Mouse (Mus musculus) olfactory bulb, adult 2 months (tissue): Measurements from ENCODE around the gene Gm21981. TPM values are rescaled to one million over a fixed set of nuclear protein-coding genes. Genes with fewer than 3 reads are reported as not detected.
"Not testable (repeated sequence)": the region's sequence is repeated elsewhere in the genome, so short reads cannot be mapped to it uniquely, and the experiment has no call there.

Source experiments
- H3K27ac ChIP-seq: fragments of 200-500 bp; 2 replicates; pipeline ENCODE4 v1.5.1; 2012; ENCODE audit warnings: low read depth, low read length; ENCODE audit not compliant: insufficient read depth
- H3K4me1 ChIP-seq: fragments of 200-500 bp; 2 replicates; pipeline ENCODE4 v1.6.1; 2012; ENCODE audit warnings: low read length; ENCODE audit not compliant: control insufficient read depth, insufficient read depth
- H3K4me3 ChIP-seq: fragments of 200-500 bp; 2 replicates; pipeline ENCODE4 v1.5.1; 2012; ENCODE audit warnings: mild to moderate bottlenecking, low read depth, low read length, moderate library complexity; ENCODE audit not compliant: insufficient read depth
- CTCF ChIP-seq: fragments of 200-500 bp; IDR thresholded peaks from 2 replicates; pipeline ENCODE4 v1.5.1; 2012; ENCODE audit warnings: low read depth, mild to moderate bottlenecking, low read length, moderate library complexity; ENCODE audit not compliant: insufficient read depth
- POLR2A ChIP-seq: fragments of 200-500 bp; IDR thresholded peaks from 2 replicates; pipeline ENCODE4 v1.6.1; 2012; ENCODE audit warnings: mild to moderate bottlenecking, low read depth, low read length, moderate library complexity; ENCODE audit not compliant: insufficient read depth
- WGBS: fragments of 180-500 bp; shearing (Covaris S2); methylation state at CpG from one replicate; pipeline ENCODE4 v1.1.7; 2018; 5-methylcytosine and 5-hydroxymethylcytosine counted together
- polyA plus RNA-seq: library from polyadenylated mRNA; stranded (reverse); fragments of >200 nt; gene quantifications from 2 replicates; pipeline ENCODE4 v1.2.4, GENCODE M21; 2012; ENCODE audit warnings: low replicate concordance; ENCODE audit not compliant: missing spikeins, insufficient read depth, insufficient read length

Gene Gm21981
- polyA plus RNA-seq, 1 experiment: not detected

- no peak overlapping the region for H3K27ac ChIP-seq
- TF ChIP-seq CTCF: no peak
- no peak for TF ChIP-seq POLR2A
- H3K4me3 ChIP-seq: no peak overlapping the region
- no peaks in the 10 kb centered on the region for H3K4me1 ChIP-seq
- WGBS: 92% methylated on average over 5 of the region's 5 CpGs
Measured at GRCm38 (mm10) chr17:47655697-47656096, 38.6 kb downstream of the Gm21981 start.

- not testable (repeated sequence) for H3K4me3 ChIP-seq, H3K4me1 ChIP-seq, H3K27ac ChIP-seq
- WGBS: 96% methylated on average over 8 of the region's 8 CpGs
Measured at GRCm38 (mm10) chr17:47654346-47654745, 39.9 kb downstream of the Gm21981 start.

DNA sequence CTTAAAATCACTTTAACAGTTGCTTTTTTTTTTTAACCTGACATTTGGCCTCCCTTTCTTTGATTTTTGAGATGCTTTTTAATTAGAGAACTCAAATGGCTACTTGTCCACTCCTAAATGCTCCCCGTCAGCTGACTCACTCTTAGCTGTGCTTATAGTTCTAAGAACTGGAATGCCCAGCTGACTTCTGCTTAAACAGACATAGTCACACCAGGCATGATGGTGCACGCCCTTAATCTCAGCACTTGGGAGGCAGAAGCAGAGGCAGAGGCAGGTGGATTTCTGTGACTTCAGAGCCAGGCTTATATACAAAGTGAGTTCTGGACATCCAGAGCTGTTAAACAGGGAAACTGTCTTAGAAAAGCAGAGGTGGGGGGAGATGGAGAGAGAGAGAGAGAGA, 42.3 kb downstream of the Gm21981 start:
- Histone ChIP-seq H3K4me3 (no peak overlapping the region), H3K27ac (no peak overlapping the region), H3K4me1 (no peaks in the 10 kb centered on the region)
- 93% methylated on average over 2 of the region's 2 CpGs for WGBS
- no peak for TF ChIP-seq CTCF
- TF ChIP-seq POLR2A: no peak

DNA sequence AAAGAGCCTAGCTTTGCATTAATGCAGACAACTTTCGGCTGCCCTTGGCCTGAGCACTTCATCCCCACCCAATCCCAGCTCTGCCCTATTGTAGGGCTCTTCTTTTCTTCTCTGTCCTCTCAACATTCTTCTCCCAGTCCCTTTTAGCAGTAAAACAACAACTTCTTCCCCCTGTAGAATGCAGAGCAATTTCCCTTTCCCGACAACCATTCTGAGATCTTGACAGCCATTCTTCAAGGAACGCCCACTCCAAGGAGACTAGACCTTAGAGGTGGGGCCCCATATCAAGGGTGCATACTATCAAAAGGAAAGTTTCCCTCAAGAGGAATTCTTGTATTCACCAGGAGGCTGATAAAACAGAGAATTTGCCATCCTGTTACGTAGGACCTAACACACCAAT, 45.3 kb downstream of the Gm21981 start:
- Histone ChIP-seq H3K27ac (no peak overlapping the region), H3K4me3 (no peak overlapping the region), H3K4me1 (no peaks in the 10 kb centered on the region)
- WGBS: 66% methylated on average over 4 of the region's 4 CpGs
- no peak for TF ChIP-seq CTCF

DNA sequence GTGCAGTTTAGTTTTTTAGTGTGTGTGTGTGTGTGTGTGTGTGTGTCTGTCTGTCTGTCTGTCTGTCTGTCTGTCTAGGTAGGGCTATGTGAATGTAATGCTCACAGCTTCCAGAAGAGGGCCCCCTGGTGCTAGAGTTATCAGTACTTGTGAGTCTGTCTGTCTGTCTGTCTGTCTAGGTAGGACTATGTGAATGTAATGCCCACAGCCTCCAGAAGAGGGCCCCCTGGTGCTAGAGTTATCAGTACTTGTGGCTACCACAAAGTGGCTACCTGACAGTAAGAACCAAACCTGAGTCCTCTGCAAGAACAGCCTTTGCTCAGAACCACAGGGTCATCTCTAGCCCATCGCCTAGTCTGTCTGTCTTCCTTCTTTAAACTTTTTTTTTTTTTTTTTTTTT, 47.6 kb downstream of the Gm21981 start:
- Histone ChIP-seq H3K27ac (no peak overlapping the region), H3K4me3 (no peak overlapping the region), H3K4me1 (no peaks in the 10 kb centered on the region)
- WGBS: 100% methylated on average over 1 of the region's 1 CpGs
- TF ChIP-seq POLR2A (no peak), CTCF (no peak)

GRCm38 (mm10) chr17:47642992-47643391, 51.3 kb downstream of the Gm21981 start:
- Histone ChIP-seq H3K27ac (no peak overlapping the region), H3K4me1 (no peaks in the 10 kb centered on the region), H3K4me3 (no peak overlapping the region)
- TF ChIP-seq POLR2A (no peak), CTCF (no peak)
- 86% methylated on average over 2 of the region's 2 CpGs for WGBS

Other genes with a start within 250 kb of the Gm21981 start
- not detected in 2 replicates for gene Taf8, start 192.2 kb downstream of the Gm21981 start, polyA plus RNA-seq
- 292 and 423 TPM in 2 replicates for gene Ccnd3, start 189.4 kb downstream of the Gm21981 start, polyA plus RNA-seq
- not detected in 2 replicates for gene Bysl, start 83.0 kb downstream of the Gm21981 start, polyA plus RNA-seq
- gene Med20, start 82.9 kb downstream of the Gm21981 start, polyA plus RNA-seq: not detected in 2 replicates
- gene Gm20517, start 82.9 kb downstream of the Gm21981 start, polyA plus RNA-seq: not detected in 2 replicates
- not detected in 2 replicates for gene Usp49, start 63.8 kb downstream of the Gm21981 start, polyA plus RNA-seq
- not detected in 2 replicates for gene Tomm6, start 6.1 kb downstream of the Gm21981 start, polyA plus RNA-seq
- gene Frs3, start 5.4 kb downstream of the Gm21981 start, polyA plus RNA-seq: not detected in 2 replicates
- not detected in 2 replicates for gene Prickle4, start 281 bp upstream of the Gm21981 start, polyA plus RNA-seq
- gene Pgc, start 32.4 kb upstream of the Gm21981 start, polyA plus RNA-seq: not detected in 2 replicates
- gene Tfeb, start 42.6 kb upstream of the Gm21981 start, polyA plus RNA-seq: not detected in 2 replicates
- not detected in 2 replicates for gene Mdfi, start 140.2 kb upstream of the Gm21981 start, polyA plus RNA-seq
- gene Foxp4, start 230.2 kb upstream of the Gm21981 start, polyA plus RNA-seq: not detected in 2 replicates